18 mouse cellular contexts compared by ENCODE assay signal in genomic region chr19:37726585-37726984, GRCm38 (mm10). TPM values are rescaled to one million over a fixed set of nuclear protein-coding genes. Genes with fewer than 3 reads are reported as not detected.
DNase-seq lines count a peak whose midpoint lies in the region; ATAC-seq lines count a peak whose summit lies in the region.
"Had no signal": no experiment of that assay in that cellular context is flagged by ENCODE, and none has a peak within 500 bp of the region (broad histone marks: within the 10 kb centered on the region; RNA-seq: fewer than 3 reads in every experiment).

No protein-coding gene starts in this region.

- H3K9ac ChIP-seq in forebrain, embryonic 13.5 days = no peak overlapping the region
- H3K9ac ChIP-seq: embryonic facial prominence, embryonic 12.5 days had no signal

- ATAC-seq in forebrain, embryonic 13.5 days = no peak
- ATAC-seq: forebrain, embryonic 14.5 days; forebrain, embryonic 16.5 days had no signal

- H3K27ac ChIP-seq in forebrain, embryonic 13.5 days = no peak overlapping the region
- H3K27ac ChIP-seq: embryonic facial prominence, embryonic 10.5 days; embryonic facial prominence, embryonic 12.5 days had no signal

- no peak overlapping the region for H3K4me3 ChIP-seq in forebrain, embryonic 13.5 days
- H3K4me3 ChIP-seq: embryonic facial prominence, embryonic 10.5 days; embryonic facial prominence, embryonic 12.5 days had no signal

- peak; percentile 18 for DNase-seq in cerebellum, adult 11-12 months
- DNase-seq in cerebellum, adult 8-10 months = no peak
- DNase-seq in cerebellum, adult 9-11 months = peak; percentile 23
- no peak for DNase-seq in cerebellum, adult 11 months
- peak; percentile 3 to 18 for DNase-seq in spleen, postnatal 4 days (ENCODE audit: low spot score in 2 of 2)
- DNase-seq in spleen, adult 18-20 months = no peak
- peak; percentile 74 for DNase-seq in brain, adult 2 months (ENCODE audit: low read depth, low spot score)
- DNase-seq: adrenal gland, adult 2 months; adrenal gland, postnatal 10 days; adrenal gland, postnatal 25 days had no signal

- H3K27me3 ChIP-seq in forebrain, embryonic 13.5 days = no peaks in the 10 kb centered on the region
- H3K27me3 ChIP-seq: embryonic facial prominence, embryonic 12.5 days had no signal

- no peaks in the 10 kb centered on the region for H3K9me3 ChIP-seq in forebrain, embryonic 13.5 days (replicated peaks)
- H3K9me3 ChIP-seq: embryonic facial prominence, embryonic 10.5 days; embryonic facial prominence, embryonic 12.5 days had no signal

- no peaks in the 10 kb centered on the region for H3K4me1 ChIP-seq in forebrain, embryonic 13.5 days
- H3K4me1 ChIP-seq: embryonic facial prominence, embryonic 10.5 days; embryonic facial prominence, embryonic 12.5 days had no signal

- no peak overlapping the region for H3K4me2 ChIP-seq in forebrain, embryonic 13.5 days
- H3K4me2 ChIP-seq: embryonic facial prominence, embryonic 12.5 days had no signal

- no peaks in the 10 kb centered on the region for H3K36me3 ChIP-seq in forebrain, embryonic 13.5 days (ENCODE audit: poor library complexity, severe bottlenecking)
- H3K36me3 ChIP-seq: embryonic facial prominence, embryonic 10.5 days; embryonic facial prominence, embryonic 12.5 days had no signal

- 91% methylated on average over 7 of the region's 7 CpGs for WGBS in forebrain, embryonic 13.5 days

RNA-seq across cellular contexts. Expression of gene Cyp26a1, which starts 29.0 kb away (rescaled TPM):
- polyA plus RNA-seq in forebrain, embryonic 13.5 days (2015; fragmentation: Nextera tagmentation; extraction: Ambion mirVana) = 0.15 TPM in 1 of 2 replicates, not detected in the other
- polyA plus RNA-seq: adrenal gland, adult 2 months; forebrain, embryonic 14.5 days; forebrain, embryonic 16.5 days had no signal

RNA-seq across cellular contexts. Expression of gene Cyp26c1, which starts 41.2 kb away (rescaled TPM):
- not detected in 2 replicates for polyA plus RNA-seq in forebrain, embryonic 13.5 days (2015; fragmentation: Nextera tagmentation; extraction: Ambion mirVana)
- polyA plus RNA-seq: adrenal gland, adult 2 months; cortical plate, adult 2 months; forebrain, embryonic 11.5 days; forebrain, embryonic 14.5 days; forebrain, embryonic 16.5 days; frontal cortex, adult 2 months had no signal

Comparison
In these comparisons a context has a peak if more than half of its experiments do, and no peak if none do; other contexts are left out.
1. DNase-seq: peak in cerebellum, adult 11-12 months (single experiment), cerebellum, adult 9-11 months (single experiment), spleen, postnatal 4 days (2 of 2) and brain, adult 2 months (single experiment); none in cerebellum, adult 8-10 months (single experiment), cerebellum, adult 11 months (single experiment) and spleen, adult 18-20 months (0 of 2).